Mouse (Mus musculus) urinary bladder, postnatal 10 days (tissue): ENCODE results near the gene Cep68.

ENCODE experiments used
- DNase-seq: peaks from one replicate; pipeline ENCODE4 v3.0.0; 2022; ENCODE audit warnings: low spot score

Cep68 gene

DNA sequence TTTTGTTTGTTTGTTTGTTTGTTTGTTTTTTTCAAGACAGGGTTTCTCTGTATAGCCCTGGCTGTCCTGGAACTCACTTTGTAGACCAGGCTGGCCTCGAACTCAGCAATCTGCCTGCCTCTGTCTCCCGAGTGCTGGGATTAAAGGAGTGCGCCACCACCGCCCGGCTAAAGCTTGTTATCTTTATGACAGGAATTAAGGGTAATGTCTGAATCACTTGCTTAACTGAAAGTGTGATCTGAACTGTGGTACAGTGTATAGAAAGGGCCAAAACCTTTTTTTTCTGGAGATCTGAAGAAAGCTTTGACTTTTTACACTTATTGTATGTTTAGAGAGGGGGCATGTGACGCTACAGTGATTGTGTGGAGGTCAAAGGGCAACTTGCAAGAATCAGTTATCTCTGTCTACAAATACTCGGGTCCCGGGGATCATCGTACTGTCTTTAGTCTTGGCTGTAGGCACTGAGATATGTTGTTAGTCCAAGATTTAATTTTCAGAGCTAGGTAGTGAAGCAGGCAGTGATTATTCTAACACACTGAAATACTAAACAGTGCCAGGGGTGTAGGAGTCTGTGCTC lies 44.3 kb downstream of the Cep68 start:
- DNase-seq: no peak

DNA sequence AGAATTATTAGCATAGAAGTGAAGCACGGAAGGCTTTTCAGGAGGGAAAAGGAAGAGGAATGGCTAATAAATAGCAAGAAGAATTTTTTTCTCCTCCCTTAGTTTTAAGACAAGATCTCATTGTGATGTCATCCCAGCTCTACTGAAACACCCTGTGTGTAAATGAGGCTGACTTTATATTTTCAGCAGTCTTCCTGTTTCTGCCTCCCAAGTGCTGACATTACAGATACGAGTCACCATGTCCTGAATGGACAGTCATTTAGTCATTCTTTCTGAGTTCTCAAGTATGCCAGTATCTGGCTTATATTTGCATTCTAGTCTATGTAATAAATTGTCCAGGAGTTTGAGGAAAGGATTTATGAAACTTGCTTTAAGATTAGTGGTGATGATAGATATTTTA lies 44.9 kb downstream of the Cep68 start:
- DNase-seq: no peak

DNA sequence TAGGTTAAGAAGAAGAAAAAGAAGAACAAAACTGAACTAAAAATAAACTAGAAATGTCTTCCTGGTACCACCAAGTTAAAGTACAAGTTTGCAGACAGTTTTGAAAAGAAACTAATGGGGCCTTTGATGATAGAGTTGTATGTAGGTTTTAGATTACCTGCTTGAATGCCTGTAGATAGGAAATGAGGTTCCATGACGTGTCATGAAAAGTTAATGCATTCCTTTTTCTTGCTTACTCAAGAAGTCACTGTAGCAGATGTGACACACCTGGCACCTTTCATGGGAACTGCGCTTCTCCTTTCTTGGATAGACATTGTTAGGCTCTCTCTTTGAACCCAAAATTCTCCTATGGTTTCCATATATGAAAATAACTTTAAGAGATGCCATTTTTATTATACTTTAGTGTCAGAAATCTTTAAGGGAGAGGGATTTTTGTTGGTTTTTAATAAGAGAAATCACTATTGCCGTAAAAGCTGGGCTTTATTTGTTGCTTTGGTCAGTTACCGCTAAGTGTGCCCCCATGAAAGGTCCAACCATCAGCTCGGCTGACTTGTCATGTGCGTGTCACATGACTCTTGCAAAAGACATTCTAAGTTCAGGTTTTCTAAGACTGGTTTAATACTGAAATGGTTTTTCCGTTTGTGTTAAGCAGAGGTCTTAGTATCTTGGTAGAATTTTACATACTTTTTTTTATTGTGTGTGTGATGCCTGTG lies 46.8 kb downstream of the Cep68 start:
- no peak for DNase-seq

DNA sequence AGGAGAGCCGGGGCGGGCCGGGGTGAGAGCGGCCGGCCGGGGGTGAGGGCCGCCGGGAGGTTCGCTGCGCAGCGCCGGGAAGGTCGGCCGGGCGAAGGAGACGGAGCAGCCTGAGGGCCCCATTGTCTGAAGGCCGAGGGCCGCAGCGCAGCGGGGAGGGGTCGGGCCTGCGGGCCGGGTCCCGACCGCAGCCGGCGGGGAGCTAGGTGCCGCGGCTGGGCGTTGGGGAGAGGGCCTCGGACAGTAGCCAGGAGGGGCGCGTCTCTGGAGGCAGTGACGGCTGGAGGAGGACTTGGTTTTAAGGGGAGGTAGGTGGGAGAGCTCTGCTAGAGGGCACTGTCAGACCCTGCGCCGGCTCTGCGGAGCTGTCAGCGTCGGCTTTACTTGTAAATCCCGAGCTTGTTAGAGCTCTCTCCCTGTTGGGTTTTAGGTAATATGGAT lies 47.5 kb downstream of the Cep68 start:
- DNase-seq: peak; percentile 16

DNA sequence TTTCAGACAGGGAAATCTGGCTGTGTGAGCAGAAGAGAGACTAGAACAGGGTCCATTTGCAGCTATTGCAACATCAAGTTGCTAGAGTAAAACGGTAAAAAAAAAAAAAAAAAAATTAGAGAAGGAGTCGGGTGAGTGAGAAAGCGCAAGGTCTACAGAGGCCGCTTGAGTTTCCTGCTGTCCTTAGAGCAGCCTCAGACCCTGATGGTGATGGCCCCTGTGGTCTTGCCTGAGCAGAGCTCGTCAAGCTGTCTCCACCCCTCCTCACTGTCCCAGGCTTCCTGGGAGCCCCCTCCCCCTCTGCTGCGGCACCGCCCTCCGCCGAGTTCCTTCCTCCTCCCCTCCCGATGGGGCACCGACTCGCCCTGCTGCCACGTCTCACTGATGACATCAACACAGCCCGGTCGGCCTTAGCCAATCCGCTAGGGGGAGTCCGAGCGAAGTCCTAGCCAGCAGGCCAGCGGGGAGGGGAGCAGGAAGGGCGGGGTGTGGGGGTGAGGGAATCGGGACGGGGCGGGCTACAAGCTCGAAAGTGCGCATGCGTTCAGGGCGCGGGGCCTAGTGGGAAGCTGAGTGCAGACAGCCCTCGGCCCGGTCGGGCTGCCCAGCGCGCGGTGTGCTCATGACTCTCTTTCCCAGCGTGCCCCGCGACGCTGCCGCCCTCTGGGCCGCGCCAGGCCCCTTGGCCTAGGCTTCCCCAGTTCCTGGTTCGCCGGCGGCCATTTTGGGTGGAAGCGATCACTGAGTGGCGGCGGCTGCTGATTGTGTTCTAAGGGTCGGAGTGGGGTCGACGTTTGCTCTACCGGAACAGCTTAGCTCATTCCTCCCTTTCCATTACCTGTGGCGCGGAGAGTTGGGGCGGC lies 48.3 kb downstream of the Cep68 start, which contains the start of gene Rab1a:
Gene Rab1a, plus strand, starts transcription at position 720 of the 863 bp plus-strand sequence.
- peak; percentile 100 for DNase-seq

DNA sequence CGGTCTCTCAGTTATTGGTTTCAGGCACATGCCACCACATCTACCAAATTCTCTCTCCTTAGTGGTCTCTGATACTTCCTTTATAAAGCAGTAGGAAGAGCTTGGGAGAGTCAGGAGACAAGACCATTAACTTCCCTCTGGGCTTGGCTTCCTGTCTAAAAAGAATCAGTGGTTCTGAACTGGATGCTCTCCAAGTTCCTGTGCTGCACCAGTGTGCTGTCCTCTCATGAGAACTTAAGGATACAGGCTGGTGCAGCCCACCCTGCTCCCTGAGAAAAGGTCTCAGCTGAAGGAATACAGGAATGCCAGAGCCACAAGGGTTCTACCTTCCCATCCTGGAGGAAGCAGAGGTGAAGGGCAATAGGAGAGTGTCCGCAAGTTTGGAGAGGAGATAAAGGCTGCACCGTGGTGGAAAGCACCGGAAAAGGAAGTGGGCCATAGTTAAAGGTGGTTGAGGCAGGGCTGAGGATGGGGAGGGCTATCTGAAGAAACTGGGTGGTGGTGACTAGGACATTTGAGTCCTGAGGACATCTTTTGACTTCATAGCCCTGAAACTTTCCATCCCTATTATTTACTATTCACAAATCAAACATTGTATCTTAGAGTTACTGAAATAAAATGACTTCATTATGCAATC lies 56.0 kb downstream of the Cep68 start:
- no peak for DNase-seq

DNA sequence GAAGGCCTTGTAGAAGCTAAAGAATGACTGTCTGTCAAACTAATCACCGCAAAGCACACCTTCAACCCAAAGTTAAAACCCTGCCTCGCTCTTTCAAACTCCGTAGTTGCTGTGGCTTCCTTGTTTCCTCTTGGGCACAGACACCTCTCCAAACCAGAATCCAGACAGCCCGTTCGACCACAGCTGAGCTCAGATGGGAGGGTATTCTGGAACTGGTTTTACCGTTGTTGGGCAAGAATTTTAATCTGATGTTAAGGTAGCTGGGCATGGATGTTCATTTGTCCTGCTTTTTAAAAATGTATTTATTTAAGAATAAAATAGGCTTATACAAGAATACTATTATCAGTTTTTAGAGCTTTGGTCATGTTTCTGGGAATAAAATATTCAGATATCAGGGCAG lies 62.0 kb downstream of the Cep68 start:
- DNase-seq: no peak
